Comparison of ENCODE assay signal across 8 mouse cellular contexts in genomic region chr2:150904936-150905450, GRCm38 (mm10). TPM values are rescaled to one million over a fixed set of nuclear protein-coding genes. Genes with fewer than 3 reads are reported as not detected.
DNase-seq lines count a peak whose midpoint lies in the region; ATAC-seq and TF ChIP-seq lines count a peak whose summit lies in the region.

Gene Gins1, plus strand, starts transcription at chr2:150905400.

- TF ChIP-seq CTCF in Patski (IDR thresholded peaks at IDR 0.05), result peak; percentile 22

- H3K4me3 ChIP-seq in heart, embryonic 13.5 days, result peak within 1 kb of the TSS; percentile 95
- peak within 1 kb of the TSS; percentile 91 for H3K4me3 ChIP-seq in hindbrain, embryonic 10.5 days

- peak within 1 kb of the TSS; percentile 92 for H3K27ac ChIP-seq in heart, embryonic 13.5 days (replicated peaks)
- H3K27ac ChIP-seq in hindbrain, embryonic 10.5 days, result peak within 1 kb of the TSS; percentile 93

- CTCF ChIA-PET in Patski (lab: Charles Lee), result interaction anchor here (0.9 to 1.0 kb wide), 2 partner anchors 34 to 97 kb away, joined by 3 to 4 read pairs; no protein-coding TSS in a partner anchor

- no peaks in the 10 kb centered on the region for H3K9me3 ChIP-seq in heart, embryonic 13.5 days
- H3K9me3 ChIP-seq in hindbrain, embryonic 10.5 days, result no peaks in the 10 kb centered on the region

- peak within 1 kb of the TSS; percentile 92 for H3K9ac ChIP-seq in heart, embryonic 13.5 days

- peaks cover 25% of the 10 kb centered on the region for H3K4me1 ChIP-seq in heart, embryonic 13.5 days
- peaks cover 21% of the 10 kb centered on the region for H3K4me1 ChIP-seq in hindbrain, embryonic 10.5 days (replicated peaks)

- no peaks in the 10 kb centered on the region; the same call in 1 of the 2 replicates for H3K36me3 ChIP-seq in heart, embryonic 13.5 days
- H3K36me3 ChIP-seq in hindbrain, embryonic 10.5 days, result peaks cover 6% of the 10 kb centered on the region

- peak within 1 kb of the TSS; percentile 96 for H3K4me2 ChIP-seq in heart, embryonic 13.5 days

- POLR2A ChIA-PET in Patski (lab: Charles Lee), result interaction anchor here (1.3 kb wide), 1 partner anchor 67 kb away, joined by 3 read pairs; no protein-coding TSS in a partner anchor

- no peak; the same call in 1 of the 2 replicates for ATAC-seq in heart, embryonic 13.5 days (ENCODE audit: extremely low read depth, insufficient number of reproducible peaks, low FRiP score, low TSS enrichment)
- ATAC-seq in Patski, result no peak
- ATAC-seq in megakaryocyte-erythroid progenitor cell, adult 5-6 weeks (replicated peaks; ENCODE audit: low FRiP score, low TSS enrichment, poor library complexity, severe bottlenecking), result peak; percentile 48

- DNase-seq in heart, adult 11 months, result no peak
- no peak for DNase-seq in Patski (ENCODE audit: low read depth, low spot score)
- no peak for DNase-seq in hindbrain, embryonic 10.5 days (ENCODE audit: low spot score)
- DNase-seq in layer of hippocampus, adult 8-10 months (ENCODE audit: low spot score in 2 of 2), result no peak
- no peak for DNase-seq in cerebellum, postnatal 36 days
- no peak for DNase-seq in spleen, postnatal 10 days (ENCODE audit: low spot score in 2 of 2)

- 37% methylated on average over 9 of the region's 9 CpGs for WGBS in heart, embryonic 13.5 days
- WGBS in hindbrain, embryonic 10.5 days, result 42% methylated on average over 9 of the region's 9 CpGs

- no peaks in the 10 kb centered on the region for H3K27me3 ChIP-seq in heart, embryonic 13.5 days (replicated peaks)
- H3K27me3 ChIP-seq in Patski, result no peaks in the 10 kb centered on the region
- H3K27me3 ChIP-seq in hindbrain, embryonic 10.5 days (ENCODE audit: insufficient read depth, poor library complexity, severe bottlenecking), result no peaks in the 10 kb centered on the region

- in situ Hi-C loops in Patski (cut with MboI; ENCODE audit: low pct_unique_long_range_greater_than_20kb), result no loop called here

RNA-seq across cellular contexts. Expression of gene Gins1, which starts in this region (rescaled TPM):
- polyA plus RNA-seq in heart, embryonic 13.5 days (2015; fragmentation: Nextera tagmentation; extraction: Ambion mirVana), result 29.3 and 30.7 TPM in 2 replicates
- polyA plus RNA-seq in Patski (2021), result 10.5 TPM
- 67.5 and 69.8 TPM in 2 replicates for polyA plus RNA-seq in hindbrain, embryonic 10.5 days (2016; fragmentation: Nextera tagmentation; extraction: Ambion mirVana)
- total RNA-seq in megakaryocyte-erythroid progenitor cell, adult 5-6 weeks (2014; fragmentation: Nextera tagmentation), result 41.8 and 68.1 TPM in 2 replicates
- total RNA-seq in megakaryocyte-erythroid progenitor cell, adult 5-6 weeks (2017), result 87.4 and 115 TPM in 2 replicates
- total RNA-seq in layer of hippocampus, adult 8-10 months (2022), result 1 to 10 TPM in 3 of 4 experiments, under 1 TPM in 1; 0.81 to 3.7 (median 1.4) TPM

Comparison
In these comparisons a context has a peak if more than half of its experiments do, and no peak if none do; other contexts are left out.
1. RNA of gene Gins1 (total RNA-seq): 41.8 to 115 TPM in megakaryocyte-erythroid progenitor cell, adult 5-6 weeks; 0.81 to 3.7 TPM in layer of hippocampus, adult 8-10 months; every median in the first group is over 4 times any median in the second.